17 mouse cellular contexts compared by ENCODE assay signal in the genomic region with DNA sequence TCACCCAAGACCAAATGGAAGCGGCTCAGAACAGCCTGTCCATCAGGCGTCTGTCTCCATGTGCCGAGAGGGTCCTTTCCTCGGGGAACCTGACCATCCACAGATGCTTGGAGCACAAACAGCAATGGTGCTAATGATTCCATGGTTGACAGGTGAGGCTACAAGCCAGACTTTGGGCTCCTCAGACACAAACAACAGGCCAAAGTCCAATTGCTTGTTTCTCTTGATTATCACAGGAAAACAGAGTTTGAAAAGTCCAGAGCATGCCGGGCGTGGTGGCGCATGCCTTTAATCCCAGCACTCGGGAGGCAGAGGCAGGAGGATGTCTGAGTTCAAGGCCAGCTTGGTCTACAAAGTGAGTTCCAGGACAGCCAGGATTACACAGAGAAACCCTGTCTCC.
"Had no signal": no experiment of that assay in that cellular context is flagged by ENCODE, and none has a peak within 500 bp of the region (broad histone marks: within the 10 kb centered on the region; RNA-seq: fewer than 3 reads in every experiment).

No protein-coding gene starts in this region.

- H3K4me3 ChIP-seq: lung, embryonic 15.5 days; megakaryocyte, embryonic 14.5 days; midbrain, embryonic 13.5 days; midbrain, embryonic 15.5 days; neural tube, embryonic 12.5 days; stomach, embryonic 15.5 days had no signal

- ATAC-seq: lung, postnatal 0 days; midbrain, embryonic 13.5 days; midbrain, embryonic 15.5 days had no signal

- H3K27me3 ChIP-seq: lung, embryonic 15.5 days; megakaryocyte, embryonic 14.5 days; midbrain, embryonic 13.5 days; midbrain, embryonic 15.5 days; neural tube, embryonic 12.5 days; stomach, embryonic 15.5 days had no signal

- H3K9me3 ChIP-seq: lung, embryonic 15.5 days; megakaryocyte, embryonic 14.5 days; midbrain, embryonic 13.5 days; midbrain, embryonic 15.5 days; neural tube, embryonic 12.5 days; stomach, embryonic 15.5 days had no signal

- H3K4me2 ChIP-seq: lung, embryonic 15.5 days; midbrain, embryonic 11.5 days; midbrain, embryonic 13.5 days; midbrain, embryonic 15.5 days; neural tube, embryonic 12.5 days; stomach, embryonic 15.5 days had no signal

- DNase-seq: lung, adult 2 months; lung, postnatal 14 days; lung, postnatal 36 days; right cerebral cortex, postnatal 14 days; thymus, adult 2 months; thymus, postnatal 25 days; thymus, postnatal 4 days had no signal

- H3K4me1 ChIP-seq: lung, embryonic 15.5 days; megakaryocyte, embryonic 14.5 days; midbrain, embryonic 13.5 days; midbrain, embryonic 15.5 days; neural tube, embryonic 12.5 days; stomach, embryonic 15.5 days had no signal

- H3K9ac ChIP-seq: lung, embryonic 15.5 days; midbrain, embryonic 13.5 days; midbrain, embryonic 15.5 days; neural tube, embryonic 12.5 days; stomach, embryonic 15.5 days had no signal

- H3K27ac ChIP-seq: lung, embryonic 15.5 days; macrophage; midbrain, embryonic 13.5 days; midbrain, embryonic 15.5 days; neural tube, embryonic 12.5 days; stomach, embryonic 15.5 days; stomach, postnatal 0 days had no signal
